Mouse (Mus musculus) heart, embryonic 12.5 days (tissue): ENCODE results near the gene Msh4. TPM values are rescaled to one million over a fixed set of nuclear protein-coding genes. Genes with fewer than 3 reads are reported as not detected.
"Not testable (repeated sequence)": the region's sequence is repeated elsewhere in the genome, so short reads cannot be mapped to it uniquely, and the experiment has no call there.

ENCODE experiments used
- ATAC-seq: fragments of 200-750 bp; cut with Nextera tagmentation; 2 replicates; pipeline ENCODE4 v1.8.0; 2017; ENCODE audit warnings: moderate TSS enrichment, moderate library complexity; ENCODE audit not compliant: insufficient number of reproducible peaks, low FRiP score
- H3K27ac ChIP-seq: fragments of 300-500 bp; sonication (generic); 2 replicates; pipeline ENCODE4 v1.5.1; 2016; ENCODE audit warnings: mild to moderate bottlenecking, moderate library complexity; ENCODE audit not compliant: poor library complexity, severe bottlenecking
- H3K27me3 ChIP-seq: fragments of 300-500 bp; sonication (generic); replicated peaks from 2 replicates; pipeline ENCODE4 v1.6.1; 2016; ENCODE audit warnings: mild to moderate bottlenecking, moderate library complexity
- H3K36me3 ChIP-seq: fragments of 300-500 bp; sonication (generic); 2 replicates; pipeline ENCODE4 v1.6.1; 2016; ENCODE audit warnings: mild to moderate bottlenecking, moderate library complexity
- H3K4me1 ChIP-seq: fragments of 300-500 bp; sonication (generic); replicated peaks from 2 replicates; pipeline ENCODE4 v1.6.1; 2016; ENCODE audit warnings: mild to moderate bottlenecking
- H3K4me2 ChIP-seq: fragments of 300-500 bp; sonication (generic); 2 replicates; pipeline ENCODE4 v1.6.1; 2016; ENCODE audit warnings: mild to moderate bottlenecking, moderate library complexity
- H3K4me3 ChIP-seq: fragments of 300-500 bp; sonication (generic); 2 replicates; pipeline ENCODE4 v1.5.1; 2016; ENCODE audit warnings: mild to moderate bottlenecking
- H3K9ac ChIP-seq: fragments of 300-500 bp; sonication (generic); 2 replicates; pipeline ENCODE4 v1.6.1; 2016; ENCODE audit warnings: mild to moderate bottlenecking, moderate library complexity
- H3K9me3 ChIP-seq: fragments of 300-500 bp; sonication (generic); replicated peaks from 2 replicates; pipeline ENCODE4 v1.6.1; 2016; ENCODE audit warnings: mild to moderate bottlenecking, moderate library complexity
- WGBS: fragments of 180-500 bp; shearing (Covaris S2); methylation state at CpG from one replicate; pipeline ENCODE4 v1.1.7; 2016; 5-methylcytosine and 5-hydroxymethylcytosine counted together
- polyA plus RNA-seq: library from polyadenylated mRNA; unstranded; fragments of >200 nt; fragmentation: Nextera tagmentation; extraction: Ambion mirVana; gene quantifications from 2 replicates; pipeline ENCODE4 v1.2.1, GENCODE M21; 2016

Msh4 gene
- polyA plus RNA-seq, 1 experiment from 2014 or later, result 0.05 TPM

- peak; percentile 87 for ATAC-seq
- no peak overlapping the region for H3K4me3 ChIP-seq
- 67% methylated on average over 11 of the region's 11 CpGs for WGBS
- H3K9me3 ChIP-seq, result no peaks in the 10 kb centered on the region
- peak overlapping the region; percentile 23; the same call in 1 of the 2 replicates for H3K27ac ChIP-seq
- no peaks in the 10 kb centered on the region for H3K36me3 ChIP-seq
- H3K4me1 ChIP-seq, result peaks cover 11% of the 10 kb centered on the region; the same call in 1 of the 2 replicates
- H3K4me2 ChIP-seq, result no peak overlapping the region
- H3K27me3 ChIP-seq, result no peaks in the 10 kb centered on the region
- H3K9ac ChIP-seq, result no peak overlapping the region
These were observed 74.7 kb downstream of the Msh4 start for GRCm38 (mm10) chr3:153831014-153831872.

GRCm38 (mm10) chr3:153829788-153830187, 76.2 kb downstream of the Msh4 start:
- not testable (repeated sequence) for H3K4me3 ChIP-seq, H3K9me3 ChIP-seq, H3K27me3 ChIP-seq, H3K27ac ChIP-seq, H3K4me2 ChIP-seq, H3K9ac ChIP-seq, H3K36me3 ChIP-seq, ATAC-seq
- whole genome bisulfite sequencing, result 68% methylated on average over 3 of the region's 3 CpGs
- H3K4me1 ChIP-seq, result peaks cover 11% of the 10 kb centered on the region; the same call in 1 of the 2 replicates

- 49% methylated on average over 6 of the region's 6 CpGs for WGBS
- no peaks in the 10 kb centered on the region for H3K36me3 ChIP-seq
- H3K4me3 ChIP-seq, result no peak overlapping the region
- no peaks in the 10 kb centered on the region for H3K27me3 ChIP-seq
- no peak overlapping the region for H3K27ac ChIP-seq
- H3K4me2 ChIP-seq, result no peak overlapping the region
- H3K9ac ChIP-seq, result no peak overlapping the region
- H3K9me3 ChIP-seq, result no peaks in the 10 kb centered on the region
- H3K4me1 ChIP-seq, result no peaks in the 10 kb centered on the region
- ATAC-seq, result no peak
These were observed 79.3 kb downstream of the Msh4 start for GRCm38 (mm10) chr3:153826616-153827015.

- H3K4me1 ChIP-seq, result no peaks in the 10 kb centered on the region
- H3K4me3 ChIP-seq, result no peak overlapping the region
- 81% methylated on average over 10 of the region's 10 CpGs for WGBS
- no peak for ATAC-seq
- no peaks in the 10 kb centered on the region for H3K36me3 ChIP-seq
- H3K4me2 ChIP-seq, result no peak overlapping the region
- H3K9ac ChIP-seq, result no peak overlapping the region
- H3K27ac ChIP-seq, result no peak overlapping the region
- no peaks in the 10 kb centered on the region for H3K27me3 ChIP-seq
- no peaks in the 10 kb centered on the region for H3K9me3 ChIP-seq
These were observed 80.7 kb downstream of the Msh4 start for GRCm38 (mm10) chr3:153825197-153825596.

DNA sequence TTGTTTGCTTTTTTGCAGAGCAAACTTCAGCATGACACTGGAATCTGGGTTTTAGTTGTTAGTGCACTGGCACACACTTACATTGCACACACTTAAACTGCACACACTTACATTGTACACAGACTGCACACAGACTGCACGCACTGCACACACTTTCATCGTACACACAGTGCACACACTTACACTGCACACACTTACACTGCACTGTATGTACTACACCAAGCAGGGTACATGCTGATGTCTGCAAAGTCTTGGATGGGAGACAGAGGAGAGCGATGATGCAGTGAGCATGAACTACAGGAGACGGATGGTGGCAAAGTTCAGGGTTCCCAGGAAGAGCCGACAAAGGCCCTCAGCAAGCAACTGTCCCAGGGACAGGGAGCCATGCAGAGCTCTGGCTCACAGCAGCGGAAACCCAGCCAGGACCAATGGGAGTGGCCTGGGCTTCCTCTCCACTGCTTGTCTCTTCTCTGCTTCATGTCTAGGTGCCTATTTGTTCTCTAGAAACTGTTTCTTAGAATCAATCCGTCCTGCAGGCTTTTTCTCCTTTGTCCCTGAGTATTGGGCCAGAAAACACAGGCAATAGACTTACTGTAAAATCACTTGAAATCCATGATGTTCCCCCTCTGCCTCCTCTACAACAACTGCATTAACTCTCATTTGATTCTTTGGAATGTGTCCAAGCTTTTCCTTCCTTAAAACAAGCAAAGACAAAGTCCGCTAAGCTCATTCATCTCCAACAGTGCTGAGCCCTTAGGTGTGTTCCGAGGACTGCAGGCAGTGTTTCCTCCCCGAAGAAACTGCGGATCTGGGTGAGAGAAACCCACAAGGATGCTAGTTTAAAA, 82.0 kb downstream of the Msh4 start:
- no peak overlapping the region for H3K4me3 ChIP-seq
- no peak overlapping the region for H3K9ac ChIP-seq
- H3K36me3 ChIP-seq, result no peaks in the 10 kb centered on the region
- no peaks in the 10 kb centered on the region for H3K9me3 ChIP-seq
- WGBS, result 75% methylated on average over 11 of the region's 11 CpGs
- no peak overlapping the region for H3K4me2 ChIP-seq
- H3K27ac ChIP-seq, result no peak overlapping the region
- ATAC-seq, result no peak
- H3K4me1 ChIP-seq, result no peaks in the 10 kb centered on the region
- H3K27me3 ChIP-seq, result no peaks in the 10 kb centered on the region

DNA sequence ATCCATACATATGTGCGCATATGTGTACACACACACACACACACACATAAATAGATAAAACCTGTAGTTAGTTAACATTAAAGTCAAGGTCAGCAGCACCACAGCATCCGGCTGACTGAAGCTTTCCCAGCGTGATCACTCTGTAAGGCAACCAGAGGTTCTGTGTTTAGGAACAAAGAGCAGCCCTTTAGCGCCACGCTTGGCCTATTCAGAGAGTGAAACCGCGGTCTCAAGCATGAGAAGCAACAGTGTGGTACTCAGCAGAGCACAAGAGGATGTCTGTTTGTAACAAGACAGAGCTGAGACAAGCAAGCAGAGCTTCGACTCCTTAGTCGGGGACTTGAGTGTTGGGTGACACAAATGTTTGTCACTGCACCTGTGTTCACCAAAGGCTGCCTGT, 86.5 kb downstream of the Msh4 start:
- no peak for ATAC-seq
- H3K4me3 ChIP-seq, result no peak overlapping the region

DNA sequence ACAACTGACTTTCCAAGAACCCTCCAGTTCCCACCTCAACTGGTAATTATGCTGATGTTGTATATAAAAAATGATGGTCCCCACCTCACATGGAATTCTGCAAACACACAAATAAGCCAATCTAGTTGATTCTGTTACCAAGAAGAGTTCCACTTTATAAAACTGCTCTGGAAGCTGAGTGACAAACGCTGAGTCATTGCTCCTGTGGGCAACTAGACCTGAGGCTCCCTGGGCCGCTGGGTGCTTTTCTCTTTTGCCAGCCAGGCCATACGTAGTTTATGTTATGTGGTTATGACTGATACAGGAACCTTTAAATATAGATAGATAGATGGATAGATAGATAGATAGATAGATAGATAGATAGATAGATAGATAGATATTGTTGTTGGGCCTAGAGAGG, 87.2 kb downstream of the Msh4 start:
- Histone ChIP-seq H3K9ac (no peak overlapping the region), H3K4me1 (no peaks in the 10 kb centered on the region), H3K4me2 (no peak overlapping the region), H3K36me3 (no peaks in the 10 kb centered on the region), H3K27me3 (no peaks in the 10 kb centered on the region), H3K4me3 (no peak overlapping the region), H3K9me3 (0 out of 2 replicates have a peak, but pooled peaks cover 6% of the 10 kb centered on the region), H3K27ac (no peak overlapping the region)
- no peak for ATAC-seq
- WGBS, result 89% methylated on average over 3 of the region's 3 CpGs

More for the DNA sequence above, 86.5 kb downstream of the Msh4 start:
- Histone ChIP-seq H3K27me3 (no peaks in the 10 kb centered on the region), H3K36me3 (no peaks in the 10 kb centered on the region), H3K9me3 (0 out of 2 replicates have a peak, but pooled peaks cover 6% of the 10 kb centered on the region), H3K9ac (no peak overlapping the region), H3K27ac (no peak overlapping the region), H3K4me2 (no peak overlapping the region), H3K4me1 (no peaks in the 10 kb centered on the region)
- 89% methylated on average over 9 of the region's 9 CpGs for WGBS

DNA sequence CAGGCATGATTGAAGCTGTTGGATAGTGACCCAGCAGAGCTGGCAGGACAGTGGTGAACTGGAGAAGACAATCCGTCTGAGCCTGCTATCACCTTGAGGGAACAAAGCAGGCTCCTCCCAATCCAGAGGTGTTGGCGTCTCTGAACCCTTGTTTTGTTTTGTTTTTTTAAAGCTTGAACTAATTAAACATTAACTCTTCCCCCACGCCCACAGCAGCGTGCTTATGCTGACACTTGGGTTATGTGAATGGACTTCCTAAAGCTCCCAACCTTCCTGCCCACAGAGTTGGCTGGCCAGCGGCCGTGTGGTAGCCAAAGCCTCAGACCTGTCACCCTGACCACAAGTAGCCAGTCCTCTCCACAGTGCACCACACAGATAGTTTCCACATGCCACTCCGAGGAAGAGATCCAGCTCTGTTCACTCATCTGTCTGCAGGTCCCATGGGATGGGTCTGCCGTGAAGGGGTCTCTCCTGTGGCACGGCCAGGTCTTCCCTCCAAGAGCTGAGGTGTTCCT, 88.5 kb downstream of the Msh4 start:
- Histone ChIP-seq H3K4me3 (no peak overlapping the region), H3K4me1 (no peaks in the 10 kb centered on the region), H3K9ac (no peak overlapping the region), H3K9me3 (0 out of 2 replicates have a peak, but pooled peaks cover 6% of the 10 kb centered on the region), H3K27me3 (no peaks in the 10 kb centered on the region), H3K4me2 (no peak overlapping the region), H3K27ac (no peak overlapping the region), H3K36me3 (no peaks in the 10 kb centered on the region)
- 81% methylated on average over 9 of the region's 9 CpGs for WGBS
- ATAC-seq, result no peak

- Histone ChIP-seq H3K27ac (no peak overlapping the region), H3K9ac (no peak overlapping the region), H3K4me3 (no peak overlapping the region), H3K36me3 (no peaks in the 10 kb centered on the region), H3K9me3 (0 out of 2 replicates have a peak, but pooled peaks cover 6% of the 10 kb centered on the region), H3K4me2 (no peak overlapping the region), H3K4me1 (no peaks in the 10 kb centered on the region), H3K27me3 (no peaks in the 10 kb centered on the region)
- ATAC-seq, result no peak
- 87% methylated on average over 8 of the region's 8 CpGs for WGBS
These were observed 91.9 kb downstream of the Msh4 start for GRCm38 (mm10) chr3:153814026-153814425.

DNA sequence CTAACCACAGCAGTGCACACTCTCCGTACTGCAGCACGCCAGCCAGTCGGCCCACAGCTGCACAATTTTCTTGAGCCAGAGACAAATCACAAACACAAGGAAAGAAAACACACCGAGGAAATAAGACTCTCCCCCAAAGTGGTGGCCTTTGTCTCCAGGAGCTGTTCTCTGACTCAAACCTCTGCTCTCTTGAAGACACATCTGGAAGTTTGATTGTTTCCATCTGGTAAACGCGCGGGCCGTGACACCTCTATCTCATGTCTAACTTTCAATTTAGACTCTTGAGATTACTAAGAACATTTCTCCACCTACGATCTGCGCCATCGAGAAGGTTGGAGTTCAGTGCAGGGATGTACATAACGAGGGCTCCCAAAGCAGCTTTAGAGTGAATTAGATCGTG, 97.5 kb downstream of the Msh4 start:
- no peaks in the 10 kb centered on the region for H3K9me3 ChIP-seq
- H3K4me2 ChIP-seq, result no peak overlapping the region
- no peaks in the 10 kb centered on the region; the same call in 1 of the 2 replicates for H3K27me3 ChIP-seq
- no peak for ATAC-seq
- peaks cover 8% of the 10 kb centered on the region for H3K4me1 ChIP-seq
- no peak overlapping the region for H3K27ac ChIP-seq
- H3K36me3 ChIP-seq, result no peaks in the 10 kb centered on the region
- no peak overlapping the region for H3K4me3 ChIP-seq
- H3K9ac ChIP-seq, result no peak overlapping the region
- WGBS, result 69% methylated on average over 13 of the region's 13 CpGs
